Mouse (Mus musculus) G1E (cell line): ENCODE data around the gene Sppl2c. TPM values are rescaled to one million over a fixed set of nuclear protein-coding genes. Genes with fewer than 3 reads are reported as not detected.

ENCODE experiments used
- ATAC-seq: 2 replicates; pipeline ENCODE4 v1.8.0; 2016; ENCODE audit warnings: mild to moderate bottlenecking; ENCODE audit not compliant: insufficient number of reproducible peaks, poor library complexity, low FRiP score, severe bottlenecking; ENCODE audit errors: extremely low read depth
- DNase-seq: peaks from one replicate; pipeline ENCODE4 v3.0.0; 2012; ENCODE audit warnings: low spot score
- H3K27me3 ChIP-seq: 2 replicates; pipeline ENCODE4 v1.6.1; 2012; ENCODE audit warnings: mild to moderate bottlenecking, low read length, inconsistent platforms; ENCODE audit not compliant: insufficient read depth
- H3K36me3 ChIP-seq: replicated peaks from 2 replicates; pipeline ENCODE3; 2012; ENCODE audit warnings: mild to moderate bottlenecking, inconsistent platforms
- H3K4me1 ChIP-seq: 2 replicates; pipeline ENCODE4 v1.6.1; 2012; ENCODE audit warnings: low read depth, low read length, inconsistent platforms, mixed read lengths; ENCODE audit not compliant: insufficient read depth
- H3K4me3 ChIP-seq: 2 replicates; pipeline ENCODE4 v1.5.1; 2012; ENCODE audit warnings: low read depth, mild to moderate bottlenecking, inconsistent platforms, low read length, moderate library complexity, mixed read lengths
- H3K9me3 ChIP-seq: replicated peaks from 2 replicates; pipeline ENCODE4 v1.6.1; 2012; ENCODE audit warnings: inconsistent platforms
- CTCF ChIP-seq: IDR thresholded peaks from 2 replicates; pipeline ENCODE4 v1.5.1; 2012; ENCODE audit warnings: low read depth, low read length, inconsistent platforms, mixed read lengths
- GATA1 ChIP-seq: IDR thresholded peaks from 2 replicates; pipeline ENCODE4 v1.6.1; 2012; ENCODE audit warnings: borderline replicate concordance, low read length, inconsistent platforms, mixed read lengths
- GATA2 ChIP-seq: IDR thresholded peaks from 2 replicates; pipeline ENCODE4 v1.6.1; 2012; ENCODE audit warnings: low read depth, low read length, inconsistent platforms, borderline replicate concordance
- POLR2AphosphoS5 ChIP-seq: IDR thresholded peaks from 2 replicates; pipeline ENCODE4 v1.6.1; 2012; ENCODE audit warnings: low read depth, low read length, inconsistent platforms; ENCODE audit not compliant: insufficient replicate concordance
- TAL1 ChIP-seq: conservative IDR thresholded peaks from 2 replicates; pipeline ENCODE4 v1.6.1; 2012; ENCODE audit warnings: low read depth, low read length, inconsistent platforms, mixed read lengths
- polyA plus RNA-seq: library from polyadenylated mRNA; stranded (reverse); fragments of >175 nt; gene quantifications from 2 replicates; pipeline ENCODE4 v1.2.3, GENCODE M21; 2012
- total RNA-seq, 2 experiments: library from RNA; stranded (forward) in 1 of 2; stranded (reverse) in 1 of 2; fragments of 200-1000 nt in 1 of 2; fragments of >200 nt in 1 of 2; fragmentation: Nextera tagmentation in 1 of 2; gene quantifications; 2 replicates each; pipeline ENCODE4 v1.2.3; 2014 to 2017

Gene Sppl2c
- total and polyA plus RNA-seq, 3 experiments = 0.16 TPM; not detected in 2

- Histone ChIP-seq H3K27me3 (no peaks in the 10 kb centered on the region; the same call in 1 of the 2 replicates), H3K4me1 (no peaks in the 10 kb centered on the region), H3K36me3 (no peaks in the 10 kb centered on the region), H3K9me3 (no peaks in the 10 kb centered on the region), H3K4me3 (no peak overlapping the region)
- TF ChIP-seq POLR2AphosphoS5 (no peak), GATA1 (no peak), TAL1 (no peak), GATA2 (no peak), CTCF (no peak)
- no peak for DNase-seq
- no peak for ATAC-seq
These were observed 4.0 kb upstream of the Sppl2c start for GRCm38 (mm10) chr11:104182141-104182540.

- no peak for ATAC-seq
- Histone ChIP-seq H3K4me1 (no peaks in the 10 kb centered on the region), H3K4me3 (no peak overlapping the region), H3K9me3 (no peaks in the 10 kb centered on the region), H3K27me3 (no peaks in the 10 kb centered on the region; the same call in 1 of the 2 replicates), H3K36me3 (no peaks in the 10 kb centered on the region)
- no peak for DNase-seq
- TF ChIP-seq TAL1 = no peak
- TF ChIP-seq GATA2 = no peak
- TF ChIP-seq GATA1 = no peak
- TF ChIP-seq CTCF = no peak
- TF ChIP-seq POLR2AphosphoS5 = no peak
These were observed 667 bp downstream of the Sppl2c start for GRCm38 (mm10) chr11:104186837-104187150.

DNA sequence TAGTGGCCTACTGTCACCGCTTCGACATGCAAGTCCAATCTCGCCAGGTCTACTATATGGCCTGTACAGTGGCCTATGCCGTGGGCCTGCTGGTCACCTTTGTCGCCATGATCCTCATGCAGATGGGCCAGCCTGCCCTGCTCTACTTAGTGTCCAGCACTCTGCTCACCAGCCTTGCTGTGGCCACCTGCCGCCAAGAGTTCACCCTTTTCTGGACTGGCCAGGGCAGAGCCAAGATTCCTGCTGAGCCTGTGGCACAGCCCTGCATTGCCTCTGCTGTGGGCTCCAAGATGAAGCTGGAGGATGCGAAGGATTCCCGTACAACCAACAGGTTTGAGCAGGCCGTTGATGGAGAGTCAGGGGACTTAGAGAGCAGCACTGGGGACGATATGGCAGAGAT, 1.6 kb downstream of the Sppl2c start:
- no peak overlapping the region for H3K4me3 ChIP-seq
- no peaks in the 10 kb centered on the region; the same call in 1 of the 2 replicates for H3K27me3 ChIP-seq
- H3K4me1 ChIP-seq = no peaks in the 10 kb centered on the region
- no peak for DNase-seq
- TF ChIP-seq CTCF (no peak), TAL1 (no peak), POLR2AphosphoS5 (no peak), GATA2 (no peak), GATA1 (no peak)
- no peak for ATAC-seq
- H3K36me3 ChIP-seq = no peaks in the 10 kb centered on the region
- H3K9me3 ChIP-seq = no peaks in the 10 kb centered on the region

DNA sequence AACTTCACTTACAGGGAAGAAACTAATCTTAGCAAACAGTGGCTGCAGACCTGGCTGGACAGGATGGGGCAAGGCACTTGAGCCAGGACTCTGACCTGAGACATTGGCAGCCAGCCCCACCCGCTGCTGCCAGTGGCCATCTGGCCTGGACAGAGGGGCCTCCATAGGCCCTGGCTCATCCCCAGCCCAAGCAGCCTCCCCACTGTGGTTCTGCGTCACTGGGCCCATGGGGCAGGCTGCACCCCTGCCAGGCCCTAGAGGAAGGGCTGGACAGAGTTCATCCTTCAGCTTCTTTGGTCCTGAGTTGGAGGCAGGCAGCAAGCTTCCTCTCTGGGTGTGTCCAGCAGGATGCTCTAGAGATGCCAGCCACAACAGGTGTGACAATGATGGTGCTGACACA, 3.9 kb downstream of the Sppl2c start:
- Histone ChIP-seq H3K27me3 (no peaks in the 10 kb centered on the region; the same call in 1 of the 2 replicates), H3K4me3 (no peak overlapping the region), H3K36me3 (no peaks in the 10 kb centered on the region), H3K4me1 (no peaks in the 10 kb centered on the region), H3K9me3 (no peaks in the 10 kb centered on the region)
- ATAC-seq (no peak), DNase-seq (no peak)
- TF ChIP-seq CTCF (no peak), GATA1 (no peak), TAL1 (no peak), POLR2AphosphoS5 (no peak), GATA2 (no peak)

DNA sequence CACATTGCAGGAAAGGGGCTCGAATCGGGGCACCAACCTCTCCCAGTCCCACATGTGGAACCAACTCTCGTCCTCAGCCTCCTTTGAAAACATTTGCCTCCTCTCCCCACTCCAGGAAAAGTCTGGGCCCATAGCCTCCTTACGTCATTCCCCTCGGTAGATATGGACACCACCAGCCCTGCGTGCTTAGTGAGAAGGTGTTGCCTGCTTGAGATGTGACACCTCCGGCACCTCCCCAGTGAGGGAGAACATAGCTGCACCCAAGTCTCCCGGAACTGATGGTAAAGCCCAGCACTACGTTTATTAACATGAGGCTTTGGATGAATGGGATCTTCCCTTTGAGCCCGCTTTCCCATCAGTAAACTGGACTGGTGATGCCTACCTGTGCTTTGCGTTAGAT, 9.3 kb downstream of the Sppl2c start:
- no peaks in the 10 kb centered on the region for H3K9me3 ChIP-seq
- peaks cover 2% of the 10 kb centered on the region; the same call in 1 of the 2 replicates for H3K27me3 ChIP-seq
- H3K36me3 ChIP-seq = no peaks in the 10 kb centered on the region
- DNase-seq = no peak
- no peak for TF ChIP-seq POLR2AphosphoS5
- no peak for TF ChIP-seq GATA2
- TF ChIP-seq CTCF = no peak
- no peak for TF ChIP-seq GATA1
- TF ChIP-seq TAL1 = no peak
- peaks cover 3% of the 10 kb centered on the region; the same call in 1 of the 2 replicates for H3K4me1 ChIP-seq
- no peak for ATAC-seq
- H3K4me3 ChIP-seq = no peak overlapping the region

GRCm38 (mm10) chr11:104195791-104196190, 9.7 kb downstream of the Sppl2c start:
- H3K4me3 ChIP-seq = no peak overlapping the region
- ATAC-seq (peak; percentile 22; the same call in 1 of the 2 replicates), DNase-seq (peak; percentile 19)
- no peaks in the 10 kb centered on the region for H3K9me3 ChIP-seq
- no peaks in the 10 kb centered on the region for H3K36me3 ChIP-seq
- H3K27me3 ChIP-seq = peaks cover 2% of the 10 kb centered on the region; the same call in 1 of the 2 replicates
- H3K4me1 ChIP-seq = peaks cover 3% of the 10 kb centered on the region; the same call in 1 of the 2 replicates
- TF ChIP-seq GATA2 = no peak
- TF ChIP-seq CTCF = peak; percentile 92
- TF ChIP-seq GATA1 = no peak
- no peak for TF ChIP-seq POLR2AphosphoS5
- TF ChIP-seq TAL1 = no peak

DNA sequence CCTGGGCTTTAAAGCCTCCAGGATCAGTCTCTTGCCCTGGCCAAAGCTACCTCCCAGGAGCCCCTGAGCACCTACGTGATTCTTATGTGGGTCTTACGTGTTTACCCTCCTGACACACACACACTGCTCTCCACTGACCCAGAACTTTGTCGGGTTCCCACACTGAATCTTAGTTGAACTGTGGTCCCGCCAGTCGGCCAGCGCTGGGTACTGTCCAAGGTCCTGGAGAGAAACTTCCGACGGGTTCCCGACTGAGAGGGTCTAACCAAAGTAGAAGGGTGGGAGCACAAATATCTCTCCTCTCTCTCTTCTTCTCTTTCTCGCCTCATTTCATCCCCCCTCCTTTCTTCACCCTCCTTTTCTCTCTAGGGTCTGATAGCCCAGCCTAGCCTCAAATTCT, 11.7 kb downstream of the Sppl2c start:
- H3K36me3 ChIP-seq = no peaks in the 10 kb centered on the region
- no peak overlapping the region for H3K4me3 ChIP-seq
- no peak for DNase-seq
- no peaks in the 10 kb centered on the region for H3K9me3 ChIP-seq
- TF ChIP-seq CTCF (no peak), TAL1 (no peak), GATA2 (no peak), POLR2AphosphoS5 (no peak), GATA1 (no peak)
- H3K27me3 ChIP-seq = peaks cover 2% of the 10 kb centered on the region; the same call in 1 of the 2 replicates
- no peak for ATAC-seq
- peaks cover 3% of the 10 kb centered on the region; the same call in 1 of the 2 replicates for H3K4me1 ChIP-seq
